Mouse (Mus musculus): ENCODE results near the gene Ncam2.

GRCm38 (mm10) chr16:81380434-81380833, 179.9 kb downstream of the Ncam2 start:
- TF ChIP-seq CTCF (IDR thresholded peaks at IDR 0.05; ENCODE audit: low read depth) (no peak), EP300 (IDR thresholded peaks at IDR 0.05; ENCODE audit: low read depth) (no peak)
